28 mouse cellular contexts compared by ENCODE assay signal in genomic region chr15:36903922-36904321, GRCm38 (mm10).
DNase-seq lines count a peak whose midpoint lies in the region; ATAC-seq and TF ChIP-seq lines count a peak whose summit lies in the region.
"Had no signal": no experiment of that assay in that cellular context is flagged by ENCODE, and none has a peak within 500 bp of the region (broad histone marks: within the 10 kb centered on the region; RNA-seq: fewer than 3 reads in every experiment).

No protein-coding gene starts in this region.

- DNase-seq in kidney, adult 9 months = peak; percentile 48
- DNase-seq in kidney, adult 18-20 months = no peak
- no peak for DNase-seq in lung, postnatal 0 days (ENCODE audit: low spot score)
- no peak for DNase-seq in ES-E14 (ENCODE audit: low read depth, low spot score)
- DNase-seq in adrenal gland, adult 18-20 months (ENCODE audit: low spot score in 2 of 2) = no peak
- DNase-seq in cerebellum, postnatal 14 days = no peak
- DNase-seq: adrenal gland, postnatal 25 days; cerebellum, adult 18-20 months; cerebellum, postnatal 10 days; forebrain, postnatal 0 days; gastrocnemius, postnatal 10 days; heart, postnatal 36 days; liver, embryonic 13.5 days; lung, adult 2 months; lung, postnatal 36 days; right cerebral cortex, adult 18-20 months; thymus, adult 18-20 months; thymus, postnatal 25 days had no signal

- in situ Hi-C loops in ES-E14 (cut with MboI; ENCODE audit: low sequenced_read_pairs in 2 of 2, unreplicated experiment in 2 of 2) = no loop called here

- H3K27ac ChIP-seq in lung, embryonic 16.5 days (ENCODE audit: low read length) = peak overlapping the region; percentile 38; the same call in 1 of the 2 replicates
- no peak overlapping the region for H3K27ac ChIP-seq in lung, postnatal 0 days (ENCODE audit: low read length)
- no peak overlapping the region; the same call in 1 of the 2 replicates for H3K27ac ChIP-seq in ES-E14 (ENCODE audit: insufficient read depth, low read depth, low read length, poor library complexity, severe bottlenecking)
- H3K27ac ChIP-seq: forebrain, embryonic 12.5 days; hindbrain, embryonic 12.5 days; hindbrain, postnatal 0 days; layer of hippocampus, adult 2 months; limb, embryonic 13.5 days; liver, embryonic 13.5 days; stomach, postnatal 0 days had no signal

- no peaks in the 10 kb centered on the region for H3K36me3 ChIP-seq in lung, embryonic 16.5 days (ENCODE audit: control insufficient read depth, insufficient read depth, low read length)
- H3K36me3 ChIP-seq in lung, postnatal 0 days (ENCODE audit: insufficient read depth, low read length) = no peaks in the 10 kb centered on the region
- H3K36me3 ChIP-seq in ES-E14 (ENCODE audit: control insufficient read depth, insufficient read depth, low read length, poor library complexity, severe bottlenecking) = no peaks in the 10 kb centered on the region
- H3K36me3 ChIP-seq: forebrain, embryonic 12.5 days; hindbrain, embryonic 12.5 days; limb, embryonic 13.5 days; liver, embryonic 13.5 days had no signal

- H3K4me3 ChIP-seq in lung, embryonic 16.5 days (ENCODE audit: low read length) = no peak overlapping the region
- H3K4me3 ChIP-seq in lung, postnatal 0 days (ENCODE audit: low read depth, low read length) = no peak overlapping the region
- H3K4me3 ChIP-seq in ES-E14 (ENCODE audit: insufficient read depth in 1 of 2, low read depth in 1 of 2, low read length in 2 of 2, poor library complexity in 1 of 2, severe bottlenecking in 1 of 2) = no peak overlapping the region
- H3K4me3 ChIP-seq: forebrain, embryonic 12.5 days; hindbrain, embryonic 12.5 days; layer of hippocampus, adult 2 months; limb, embryonic 13.5 days; liver, embryonic 13.5 days had no signal

- no peak overlapping the region for H3K4me2 ChIP-seq in lung, embryonic 16.5 days (ENCODE audit: low read depth, low read length)
- H3K4me2 ChIP-seq in lung, postnatal 0 days (replicated peaks; ENCODE audit: low read depth, low read length) = no peak overlapping the region
- H3K4me2 ChIP-seq: forebrain, embryonic 12.5 days; hindbrain, embryonic 12.5 days; limb, embryonic 13.5 days; liver, embryonic 13.5 days; midbrain, embryonic 11.5 days had no signal

- TF ChIP-seq EP300 in lung, postnatal 0 days (IDR thresholded peaks at IDR 0.05) = no peak

- H3K27me3 ChIP-seq in lung, embryonic 16.5 days (ENCODE audit: control insufficient read depth, insufficient read depth, low read depth, low read length) = no peaks in the 10 kb centered on the region
- H3K27me3 ChIP-seq in lung, postnatal 0 days (replicated peaks; ENCODE audit: insufficient read depth, low read length) = no peaks in the 10 kb centered on the region
- H3K27me3 ChIP-seq: forebrain, embryonic 12.5 days; limb, embryonic 13.5 days; liver, embryonic 13.5 days had no signal

- H3K9me3 ChIP-seq in lung, embryonic 16.5 days (ENCODE audit: control insufficient read depth, low read length) = no peaks in the 10 kb centered on the region
- H3K9me3 ChIP-seq in lung, postnatal 0 days (ENCODE audit: low read length) = no peaks in the 10 kb centered on the region
- no peaks in the 10 kb centered on the region for H3K9me3 ChIP-seq in ES-E14 (ENCODE audit: control insufficient read depth, insufficient read depth, low read depth, low read length)
- H3K9me3 ChIP-seq: forebrain, embryonic 12.5 days; hindbrain, embryonic 12.5 days; limb, embryonic 13.5 days; liver, embryonic 13.5 days had no signal

- no peak overlapping the region for H3K9ac ChIP-seq in lung, embryonic 16.5 days (ENCODE audit: low read length)
- no peak overlapping the region for H3K9ac ChIP-seq in lung, postnatal 0 days (replicated peaks; ENCODE audit: low read depth)
- no peak overlapping the region for H3K9ac ChIP-seq in ES-E14 (ENCODE audit: insufficient read depth, low read depth, low read length, poor library complexity, severe bottlenecking)
- H3K9ac ChIP-seq: forebrain, embryonic 12.5 days; forebrain, postnatal 0 days; hindbrain, embryonic 12.5 days; limb, embryonic 13.5 days; liver, embryonic 13.5 days had no signal

- ATAC-seq in lung, embryonic 16.5 days (ENCODE audit: low read depth) = no peak
- ATAC-seq in lung, postnatal 0 days = no peak
- ATAC-seq: forebrain, postnatal 0 days; hindbrain, postnatal 0 days; intestine, postnatal 0 days; midbrain, embryonic 16.5 days had no signal

- H3K4me1 ChIP-seq in lung, embryonic 16.5 days (replicated peaks; ENCODE audit: control insufficient read depth, insufficient read depth, low read length) = peaks cover 29% of the 10 kb centered on the region
- peaks cover 10% of the 10 kb centered on the region for H3K4me1 ChIP-seq in lung, postnatal 0 days (ENCODE audit: insufficient read depth, low read depth, low read length)
- peaks cover 10% of the 10 kb centered on the region in 2 experiments; a peak in 3 of 4 replicates for H3K4me1 ChIP-seq in ES-E14 (ENCODE audit: control insufficient read depth in 2 of 2, insufficient read depth in 2 of 2, low read length in 2 of 2, poor library complexity in 1 of 2)

- WGBS in lung, embryonic 16.5 days = 65% methylated on average over 5 of the region's 5 CpGs
- 69% methylated on average over 5 of the region's 5 CpGs for WGBS in lung, postnatal 0 days

- TF ChIP-seq CTCF in lung, postnatal 0 days (IDR thresholded peaks at IDR 0.05) = no peak

TF ChIP-seq in ES-E14, 5 proteins besides CTCF, POLR2A, EP300 and RAD21:
- TF ChIP-seq MAFK (IDR thresholded peaks at IDR 0.05; ENCODE audit: insufficient read depth, low read depth, low read length) (peak; percentile 49; the same call in 1 of the 2 replicates), ZC3H11A (IDR thresholded peaks at IDR 0.05; ENCODE audit: borderline replicate concordance, low read depth, low read length) (no peak), CHD2 (IDR thresholded peaks at IDR 0.05; ENCODE audit: low read depth, low read length) (no peak), HCFC1 (IDR thresholded peaks at IDR 0.05; ENCODE audit: borderline replicate concordance, insufficient read depth, low read length) (no peak), ZNF384 (IDR thresholded peaks at IDR 0.05; ENCODE audit: low read depth, low read length) (no peak)
TF ChIP-seq in ES-E14: peak in this region for 1.
